ENCODE assay signal across 8 mouse cellular contexts in genomic region chr13:113793637-113794036, GRCm38 (mm10). TPM values are rescaled to one million over a fixed set of nuclear protein-coding genes. Genes with fewer than 3 reads are reported as not detected.
DNase-seq lines count a peak whose midpoint lies in the region; ATAC-seq and TF ChIP-seq lines count a peak whose summit lies in the region.

No protein-coding gene starts in this region.

- no peak for TF ChIP-seq EP300 in stomach, postnatal 0 days (optimal IDR thresholded peaks at IDR 0.05)

- WGBS in cerebellum, adult 2 months: 81% methylated on average over 9 of the region's 9 CpGs
- 67% methylated on average over 9 of the region's 9 CpGs for WGBS in spleen, adult 2 months
- 57% methylated on average over 9 of the region's 9 CpGs for WGBS in liver, embryonic 11.5 days
- WGBS in stomach, postnatal 0 days: 72% methylated on average over 9 of the region's 9 CpGs

- ATAC-seq in liver, embryonic 11.5 days (replicated peaks; ENCODE audit: low FRiP score): no peak
- ATAC-seq in stomach, postnatal 0 days (ENCODE audit: low FRiP score, low TSS enrichment): no peak
- no peak for ATAC-seq in cerebellum, adult (ENCODE audit: insufficient number of reproducible peaks, low FRiP score, low TSS enrichment)

- no peaks in the 10 kb centered on the region for H3K4me1 ChIP-seq in cerebellum, adult 2 months (ENCODE audit: control insufficient read depth, insufficient read depth, low read length)
- no peaks in the 10 kb centered on the region; the same call in 1 of the 2 replicates for H3K4me1 ChIP-seq in spleen, adult 2 months (ENCODE audit: control insufficient read depth, insufficient read depth, insufficient read length)
- peaks cover 18% of the 10 kb centered on the region for H3K4me1 ChIP-seq in liver, embryonic 11.5 days (replicated peaks; ENCODE audit: control insufficient read depth, insufficient read depth, low read length)
- H3K4me1 ChIP-seq in stomach, postnatal 0 days (replicated peaks; ENCODE audit: control insufficient read depth, insufficient read depth): no peaks in the 10 kb centered on the region; the same call in 1 of the 2 replicates

- H3K36me3 ChIP-seq in spleen, adult 2 months (ENCODE audit: control insufficient read depth, insufficient read depth, low read length): no peaks in the 10 kb centered on the region
- H3K36me3 ChIP-seq in liver, embryonic 11.5 days (ENCODE audit: control insufficient read depth, insufficient read depth, low read length): no peaks in the 10 kb centered on the region
- no peaks in the 10 kb centered on the region for H3K36me3 ChIP-seq in stomach, postnatal 0 days (ENCODE audit: control insufficient read depth, insufficient read depth, low read length)

- peak overlapping the region; percentile 89 for H3K9ac ChIP-seq in liver, embryonic 11.5 days (ENCODE audit: low read depth, low read length)
- peak overlapping the region; percentile 91 for H3K9ac ChIP-seq in stomach, postnatal 0 days (ENCODE audit: low read length)

- no peaks in the 10 kb centered on the region for H3K9me3 ChIP-seq in liver, embryonic 11.5 days (ENCODE audit: control insufficient read depth, low read length)
- H3K9me3 ChIP-seq in stomach, postnatal 0 days (ENCODE audit: control insufficient read depth, low read length): no peaks in the 10 kb centered on the region

- peak overlapping the region; percentile 80 for H3K4me3 ChIP-seq in cerebellum, adult 2 months (replicated peaks; ENCODE audit: insufficient read depth, low read depth, low read length)
- H3K4me3 ChIP-seq in spleen, adult 2 months (ENCODE audit: extremely low read depth, insufficient read depth, insufficient read length): peak overlapping the region; percentile 67
- H3K4me3 ChIP-seq in liver, embryonic 11.5 days (ENCODE audit: low read depth, low read length): peak overlapping the region; percentile 87
- peak overlapping the region; percentile 82 for H3K4me3 ChIP-seq in stomach, postnatal 0 days (ENCODE audit: low read depth, low read length)

- DNase-seq in cerebellum, adult 2 months: no peak
- DNase-seq in cerebellum, adult 9-10 months: no peak
- DNase-seq in spleen, adult 2 months (ENCODE audit: low read depth in 1 of 2, low spot score in 2 of 2): peak in 1 of 2 experiments; percentile 0
- DNase-seq in spleen, postnatal 10 days (ENCODE audit: low spot score in 2 of 2): no peak
- no peak for DNase-seq in liver, embryonic 11.5 days (ENCODE audit: low spot score)
- DNase-seq in stomach, postnatal 0 days (ENCODE audit: low spot score): no peak
- no peak for DNase-seq in adrenal gland, adult (ENCODE audit: inconsistent age in 2 of 2, low spot score in 1 of 2)

- H3K27me3 ChIP-seq in cerebellum, adult 2 months (ENCODE audit: control insufficient read depth, insufficient read depth, low read length): no peaks in the 10 kb centered on the region
- no peaks in the 10 kb centered on the region for H3K27me3 ChIP-seq in spleen, adult 2 months (ENCODE audit: control insufficient read depth, insufficient read depth, low read length)
- no peaks in the 10 kb centered on the region for H3K27me3 ChIP-seq in liver, embryonic 11.5 days (replicated peaks; ENCODE audit: control insufficient read depth, insufficient read depth, low read length)
- H3K27me3 ChIP-seq in stomach, postnatal 0 days (ENCODE audit: control insufficient read depth, insufficient read depth, low read length): no peaks in the 10 kb centered on the region

- H3K27ac ChIP-seq in cerebellum, adult 2 months (ENCODE audit: insufficient read depth, low read length): peak overlapping the region; percentile 57
- peak overlapping the region; percentile 86; the same call in 1 of the 2 replicates for H3K27ac ChIP-seq in spleen, adult 2 months (ENCODE audit: insufficient read depth, low read length)
- peak overlapping the region; percentile 83 for H3K27ac ChIP-seq in liver, embryonic 11.5 days (ENCODE audit: low read depth, low read length)
- H3K27ac ChIP-seq in stomach, postnatal 0 days (replicated peaks): peak overlapping the region; percentile 84

- H3K4me2 ChIP-seq in liver, embryonic 11.5 days: peak overlapping the region; percentile 63
- H3K4me2 ChIP-seq in stomach, postnatal 0 days (replicated peaks; ENCODE audit: low read depth): peak overlapping the region; percentile 72

- TF ChIP-seq CTCF in cerebellum, adult 2 months (IDR thresholded peaks at IDR 0.05; ENCODE audit: borderline replicate concordance, insufficient read depth, low read depth, low read length): no peak
- TF ChIP-seq CTCF in spleen, adult 2 months (IDR thresholded peaks at IDR 0.05; ENCODE audit: extremely low read depth, insufficient read depth, insufficient read length, insufficient replicate concordance): no peak
- no peak for TF ChIP-seq CTCF in stomach, postnatal 0 days (IDR thresholded peaks at IDR 0.05; ENCODE audit: low read depth)

- no peak for TF ChIP-seq POLR2A in cerebellum, adult 2 months (IDR thresholded peaks at IDR 0.05; ENCODE audit: borderline replicate concordance, insufficient read depth, low read length)
- no peak for TF ChIP-seq POLR2A in spleen, adult 2 months (IDR thresholded peaks at IDR 0.05; ENCODE audit: low read depth, low read length)

RNA-seq across cellular contexts. Expression of gene Arl15, which starts 0.7 kb away (rescaled TPM):
- 10.3 and 12.2 TPM in 2 replicates for polyA plus RNA-seq in cerebellum, adult 2 months (2012; rRNA removed)
- 1.2 and 1.3 TPM in 2 replicates for polyA plus RNA-seq in spleen, adult 2 months (2012; rRNA removed)
- 8.7 and 9.1 TPM in 2 replicates for polyA plus RNA-seq in liver, embryonic 11.5 days (2014; fragmentation: Nextera tagmentation; extraction: Ambion mirVana)
- 3.4 and 3.7 TPM in 2 replicates for polyA plus RNA-seq in stomach, postnatal 0 days (2015; fragmentation: Nextera tagmentation; extraction: Ambion mirVana)
